Mouse (Mus musculus) myocyte (in vitro differentiated cells): ENCODE measurements at regions not wholly inside any gene's neighbourhood (a gene's known extent, or its start where the extent isn't known, plus 50 kb on each side); places are given as distances from the start of the nearest gene placed in this dataset.

Experiments
- E2F4 ChIP-seq: IDR thresholded peaks from one replicate; pipeline ENCODE4 v1.6.1; 2011; ENCODE audit warnings: mild to moderate bottlenecking, control low read depth, moderate library complexity; ENCODE audit not compliant: insufficient read depth
- POLR2A ChIP-seq: IDR thresholded peaks from one replicate; pipeline ENCODE4 v1.6.1; 2011; ENCODE audit warnings: low read depth, mild to moderate bottlenecking, control low read depth, moderate library complexity; ENCODE audit not compliant: insufficient read length
- POLR2AphosphoS2 ChIP-seq: IDR thresholded peaks from one replicate; pipeline ENCODE4 v1.6.1; 2011; ENCODE audit warnings: low read depth, control low read depth; ENCODE audit not compliant: insufficient read length
- TCF3 ChIP-seq: IDR thresholded peaks from one replicate; pipeline ENCODE4 v1.6.1; 2011; ENCODE audit warnings: low read depth, control low read depth; ENCODE audit not compliant: insufficient read length

- no peak for TF ChIP-seq POLR2A
- no peak for TF ChIP-seq TCF3
- TF ChIP-seq POLR2AphosphoS2: no peak
- TF ChIP-seq E2F4: no peak
These were observed 266.0 kb upstream of the Auts2 start for GRCm38 (mm10) chr5:132809181-132809580.
